Mouse (Mus musculus) erythroblast, embryonic 14.5 days (primary cell): Measurements from ENCODE around the gene Adgrg1.

Experiments used
- GATA1 ChIP-seq: IDR thresholded peaks from 2 replicates; pipeline ENCODE4 v1.6.1; 2012; ENCODE audit warnings: low read length, inconsistent platforms, mixed read lengths
- TAL1 ChIP-seq: IDR thresholded peaks from 3 replicates; pipeline ENCODE4 v1.6.1; 2012; ENCODE audit warnings: low read length, inconsistent platforms, mixed read lengths

DNA sequence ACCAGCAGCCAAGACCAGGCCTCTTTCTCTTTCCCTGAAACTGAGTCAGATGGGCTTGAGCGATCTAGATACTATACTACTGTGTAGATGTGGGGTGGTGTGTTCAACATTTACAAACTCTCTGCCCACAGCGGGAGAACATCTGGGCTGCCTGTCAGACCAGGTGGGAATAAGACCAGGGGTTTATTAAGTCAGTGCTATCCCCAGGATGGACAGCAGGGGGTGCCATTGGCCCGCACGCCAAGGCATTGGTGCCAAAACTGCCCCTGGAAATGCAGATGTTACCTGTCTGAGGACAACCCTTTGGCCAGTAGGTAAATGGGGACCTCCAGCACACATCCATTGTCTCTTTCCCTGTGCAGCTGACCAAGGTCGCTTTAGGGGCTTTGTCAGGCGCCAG, 32.0 kb upstream of the Adgrg1 start:
- TF ChIP-seq TAL1 (no peak), GATA1 (no peak)
